Mouse (Mus musculus) myocyte (in vitro differentiated cells): ENCODE measurements around the gene Spata31d1d. TPM values are rescaled to one million over a fixed set of nuclear protein-coding genes. Genes with fewer than 3 reads are reported as not detected.
"Not testable (repeated sequence)": the region's sequence is repeated elsewhere in the genome, so short reads cannot be mapped to it uniquely, and the experiment has no call there.

Experiments
- H3K27me3 ChIP-seq: one replicate; pipeline ENCODE4 v1.6.1; 2011; ENCODE audit not compliant: control insufficient read depth, insufficient read depth, insufficient read length
- H3K36me3 ChIP-seq: one replicate; pipeline ENCODE4 v1.6.1; 2011; ENCODE audit not compliant: control insufficient read depth, insufficient read depth
- H3K4me2 ChIP-seq: one replicate; pipeline ENCODE4 v1.6.1; 2011; ENCODE audit warnings: low read depth, control low read depth
- H3K4me3 ChIP-seq: one replicate; pipeline ENCODE4 v1.5.1; 2011; ENCODE audit warnings: mild to moderate bottlenecking, control low read depth, moderate library complexity
- H3K79me2 ChIP-seq: one replicate; pipeline ENCODE4 v1.6.1; 2011; ENCODE audit not compliant: control insufficient read depth, insufficient read depth
- H3ac ChIP-seq: one replicate; pipeline ENCODE4 v1.6.1; 2011; ENCODE audit not compliant: control insufficient read depth, insufficient read length
- CEBPB ChIP-seq: IDR thresholded peaks from 2 replicates; pipeline ENCODE4 v1.6.1; 2011; ENCODE audit warnings: mild to moderate bottlenecking, moderate library complexity; ENCODE audit not compliant: poor library complexity, insufficient read depth, severe bottlenecking
- E2F4 ChIP-seq: IDR thresholded peaks from one replicate; pipeline ENCODE4 v1.6.1; 2011; ENCODE audit warnings: mild to moderate bottlenecking, control low read depth, moderate library complexity; ENCODE audit not compliant: insufficient read depth
- MAX ChIP-seq: IDR thresholded peaks from one replicate; pipeline ENCODE4 v1.6.1; 2011; ENCODE audit warnings: low read depth, mild to moderate bottlenecking, control low read depth
- MYOD1 ChIP-seq, 3 experiments: IDR thresholded peaks; one replicate each; pipeline ENCODE4 v1.6.1; 2011; ENCODE audit warnings: control low read depth in 2 of 3, low read depth in 2 of 3, mild to moderate bottlenecking in 2 of 3, moderate library complexity in 1 of 3; ENCODE audit not compliant: insufficient read length in 2 of 3, control insufficient read depth in 1 of 3
- MYOG ChIP-seq, 3 experiments: IDR thresholded peaks; one replicate each; pipeline ENCODE4 v1.6.1; 2011; ENCODE audit warnings: control low read depth in 2 of 3, low read depth in 2 of 3, mild to moderate bottlenecking in 2 of 3; ENCODE audit not compliant: insufficient read length in 2 of 3, control insufficient read depth in 1 of 3, insufficient read depth in 1 of 3
- POLR2A ChIP-seq: IDR thresholded peaks from one replicate; pipeline ENCODE4 v1.6.1; 2011; ENCODE audit warnings: low read depth, mild to moderate bottlenecking, control low read depth, moderate library complexity; ENCODE audit not compliant: insufficient read length
- POLR2AphosphoS2 ChIP-seq: IDR thresholded peaks from one replicate; pipeline ENCODE4 v1.6.1; 2011; ENCODE audit warnings: low read depth, control low read depth; ENCODE audit not compliant: insufficient read length
- REST ChIP-seq: IDR thresholded peaks from one replicate; pipeline ENCODE4 v1.6.1; 2011; ENCODE audit warnings: mild to moderate bottlenecking, control low read depth, moderate library complexity; ENCODE audit not compliant: insufficient read depth, insufficient read length
- SRF ChIP-seq: IDR thresholded peaks from one replicate; pipeline ENCODE4 v1.6.1; 2011; ENCODE audit warnings: low read depth; ENCODE audit not compliant: control insufficient read depth, insufficient read length
- TCF12 ChIP-seq: IDR thresholded peaks from one replicate; pipeline ENCODE4 v1.6.1; 2011; ENCODE audit warnings: mild to moderate bottlenecking, control low read depth; ENCODE audit not compliant: poor library complexity, insufficient read depth, severe bottlenecking
- TCF3 ChIP-seq: IDR thresholded peaks from one replicate; pipeline ENCODE4 v1.6.1; 2011; ENCODE audit warnings: low read depth, control low read depth; ENCODE audit not compliant: insufficient read length
- USF1 ChIP-seq: IDR thresholded peaks from one replicate; pipeline ENCODE4 v1.6.1; 2011; ENCODE audit warnings: low read depth, mild to moderate bottlenecking, control low read depth, moderate library complexity
- polyA plus RNA-seq: library from polyadenylated mRNA; unstranded; fragments of >200 nt; fragmentation: generic; extraction: Trizol; gene quantifications from one replicate; pipeline ENCODE4 v1.2.1, GENCODE M21; 2012; ENCODE audit warnings: missing spikeins

Spata31d1d gene
- polyA plus RNA-seq, 1 experiment: not detected

DNA sequence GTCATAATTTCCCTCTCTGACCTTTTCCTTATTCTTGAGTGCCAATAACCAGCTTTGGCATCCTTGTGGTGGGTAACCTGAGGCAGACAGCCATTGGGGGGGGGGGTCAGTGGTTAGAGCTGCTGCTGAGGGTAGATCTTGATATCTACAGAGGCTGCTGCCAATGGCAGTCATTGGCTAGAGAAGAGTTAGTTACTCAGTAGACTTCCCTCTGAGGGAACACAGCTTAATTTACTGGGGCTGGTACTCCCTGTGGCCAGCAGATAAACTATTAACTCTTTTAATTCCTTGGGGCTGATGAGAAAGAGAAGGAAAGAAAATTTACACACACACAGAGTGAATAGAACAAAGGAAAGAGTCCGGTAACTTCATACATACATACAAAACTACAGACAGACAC lies 12.1 kb downstream of the Spata31d1d start:
- Histone ChIP-seq H3K4me2 (no peak overlapping the region), H3K4me3 (no peak overlapping the region), H3K36me3 (no peaks in the 10 kb centered on the region), H3ac (no peak overlapping the region), H3K79me2 (no peaks in the 10 kb centered on the region), H3K27me3 (peaks cover 53% of the 10 kb centered on the region)
- TF ChIP-seq USF1 (no peak), POLR2A (no peak), MYOD1 (IDR thresholded peaks at IDR 0.05; ENCODE audit: control insufficient read depth in 1 of 3, insufficient read length in 2 of 3, low read depth in 2 of 3) (no peak), MYOG (IDR thresholded peaks at IDR 0.05; ENCODE audit: control insufficient read depth in 1 of 3, insufficient read depth in 1 of 3, insufficient read length in 2 of 3, low read depth in 2 of 3) (no peak), TCF12 (no peak), CEBPB (no peak), REST (no peak), SRF (no peak), E2F4 (no peak), POLR2AphosphoS2 (no peak), TCF3 (no peak), MAX (no peak)

DNA sequence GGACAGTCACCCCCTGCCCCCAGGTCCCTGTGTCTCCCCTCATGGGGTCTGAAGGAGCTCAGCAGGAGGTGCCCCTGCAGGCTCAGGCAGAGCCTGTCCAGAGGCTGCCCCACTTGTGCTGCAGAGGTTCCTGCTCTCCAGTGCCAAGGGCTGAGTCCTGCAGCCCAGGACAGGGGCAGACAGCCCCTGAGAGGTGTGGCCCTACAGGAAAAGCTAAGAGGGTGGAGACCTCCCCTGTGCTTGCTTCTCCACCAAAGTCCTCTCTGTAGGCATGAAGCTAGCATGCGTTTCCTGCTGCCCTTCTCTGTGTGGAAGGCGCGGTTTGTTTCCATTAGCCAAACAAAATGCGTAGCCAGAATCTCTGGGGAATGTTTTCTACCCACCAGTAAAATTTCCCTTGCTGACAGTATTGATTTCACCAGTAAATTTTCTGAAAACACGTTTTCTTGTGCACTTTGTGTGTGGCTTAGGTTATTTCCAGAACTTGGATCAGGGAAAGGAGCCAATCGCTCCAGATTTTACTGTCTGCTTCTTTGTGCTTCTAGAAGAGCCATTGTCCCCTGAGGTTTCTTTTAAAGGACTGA lies 12.6 kb downstream of the Spata31d1d start:
- H3ac ChIP-seq, H3K4me2 ChIP-seq, H3K79me2 ChIP-seq, H3K4me3 ChIP-seq, H3K36me3 ChIP-seq: not testable (repeated sequence)
- H3K27me3 ChIP-seq: peaks cover 51% of the 10 kb centered on the region

DNA sequence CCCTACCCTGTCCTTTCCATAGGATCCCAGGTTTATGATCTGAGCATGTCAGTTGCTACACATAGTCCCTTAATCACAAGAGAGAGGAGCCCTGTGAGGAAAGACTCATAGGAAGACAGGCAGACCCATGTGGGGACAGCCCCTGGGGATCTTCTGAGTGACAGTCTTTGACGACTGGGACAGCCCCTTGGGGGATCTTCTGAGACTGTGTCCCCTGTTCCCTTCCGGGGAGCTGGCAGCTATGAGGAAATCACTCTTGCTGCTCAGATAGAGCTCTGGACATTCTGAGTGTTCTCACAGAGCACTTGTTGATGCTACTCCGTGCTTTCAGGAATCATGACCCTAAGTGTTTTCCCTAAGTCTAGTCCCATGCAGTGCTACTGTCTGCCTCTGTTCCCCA lies 17.8 kb downstream of the Spata31d1d start:
- H3ac ChIP-seq: no peak overlapping the region
- no peaks in the 10 kb centered on the region for H3K79me2 ChIP-seq

DNA sequence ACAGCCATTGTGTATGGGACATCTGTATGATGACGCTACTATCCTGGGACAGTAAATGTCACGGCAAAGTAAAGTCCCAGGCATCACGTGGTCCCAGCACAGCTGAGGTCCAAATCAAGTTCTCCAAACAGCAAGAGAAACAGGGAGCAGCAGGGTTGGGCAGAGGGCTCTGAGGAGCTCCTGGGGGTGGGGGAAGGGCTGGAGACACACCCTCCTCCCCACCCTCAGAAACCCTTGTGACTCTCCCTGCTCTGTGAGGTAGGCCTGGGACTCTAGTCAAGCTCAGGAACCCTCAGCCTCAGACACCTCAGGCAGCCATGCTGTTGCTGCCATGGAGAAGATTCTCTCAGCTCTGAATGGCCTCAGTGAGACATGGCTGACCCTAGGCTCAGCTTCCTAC lies 19.6 kb downstream of the Spata31d1d start, which contains the start of gene Spata31d1b:
Gene Spata31d1b, plus strand, starts transcription at position 301 of the 400 bp plus-strand sequence.
- H3K27me3 ChIP-seq: peaks cover 40% of the 10 kb centered on the region
- not testable (repeated sequence) for H3ac ChIP-seq, H3K79me2 ChIP-seq, H3K4me3 ChIP-seq, H3K4me2 ChIP-seq, H3K36me3 ChIP-seq

More for the DNA sequence above, 17.8 kb downstream of the Spata31d1d start:
- TF ChIP-seq TCF12: no peak
- TF ChIP-seq USF1: no peak
- TF ChIP-seq CEBPB: no peak
- TF ChIP-seq E2F4: no peak
- TF ChIP-seq MYOG (IDR thresholded peaks at IDR 0.05; ENCODE audit: control insufficient read depth in 1 of 3, insufficient read depth in 1 of 3, insufficient read length in 2 of 3, low read depth in 2 of 3): no peak
- TF ChIP-seq REST: no peak
- TF ChIP-seq MYOD1 (IDR thresholded peaks at IDR 0.05; ENCODE audit: control insufficient read depth in 1 of 3, insufficient read length in 2 of 3, low read depth in 2 of 3): no peak
- no peak for TF ChIP-seq TCF3
- no peak for TF ChIP-seq POLR2A
- no peak for TF ChIP-seq SRF
- no peak for TF ChIP-seq MAX
- no peak for TF ChIP-seq POLR2AphosphoS2
- Histone ChIP-seq H3K36me3 (no peaks in the 10 kb centered on the region), H3K4me2 (no peak overlapping the region), H3K4me3 (no peak overlapping the region), H3K27me3 (peaks cover 44% of the 10 kb centered on the region)

DNA sequence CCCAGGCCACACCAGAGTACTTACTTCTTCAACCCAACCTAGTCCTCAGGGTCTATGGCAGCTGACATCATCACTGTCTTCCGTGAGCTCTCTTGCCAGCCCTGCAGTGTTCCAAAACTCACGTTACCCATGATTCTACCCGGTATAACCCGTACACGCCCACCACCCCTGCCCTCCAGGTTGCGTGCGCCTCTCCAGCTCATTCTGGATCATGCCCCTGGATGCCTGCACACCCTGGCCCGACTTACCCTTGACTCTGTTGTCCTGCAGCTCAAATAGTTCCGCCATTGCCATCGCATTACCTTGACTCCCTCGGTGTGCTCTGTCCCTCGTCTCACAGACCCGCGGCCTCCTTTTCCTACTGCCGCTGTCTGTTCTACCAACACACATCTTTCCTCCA lies 21.3 kb downstream of the Spata31d1d start, which contains the start of gene Spata31d1a:
Gene Spata31d1a, minus strand, starts transcription at position 101 of the 400 bp plus-strand sequence.
- no peak within 1 kb of the TSS for H3K4me2 ChIP-seq
- no peak for TF ChIP-seq USF1
- TF ChIP-seq MYOG (IDR thresholded peaks at IDR 0.05; ENCODE audit: control insufficient read depth in 1 of 3, insufficient read depth in 1 of 3, insufficient read length in 2 of 3, low read depth in 2 of 3): no peak
- TF ChIP-seq E2F4: no peak
- TF ChIP-seq MYOD1 (IDR thresholded peaks at IDR 0.05; ENCODE audit: control insufficient read depth in 1 of 3, insufficient read length in 2 of 3, low read depth in 2 of 3): no peak
- no peak for TF ChIP-seq TCF12
- no peak for TF ChIP-seq POLR2AphosphoS2
- TF ChIP-seq SRF: no peak
- TF ChIP-seq TCF3: no peak
- TF ChIP-seq CEBPB: no peak
- no peak for TF ChIP-seq REST
- no peak for TF ChIP-seq POLR2A
- TF ChIP-seq MAX: no peak

DNA sequence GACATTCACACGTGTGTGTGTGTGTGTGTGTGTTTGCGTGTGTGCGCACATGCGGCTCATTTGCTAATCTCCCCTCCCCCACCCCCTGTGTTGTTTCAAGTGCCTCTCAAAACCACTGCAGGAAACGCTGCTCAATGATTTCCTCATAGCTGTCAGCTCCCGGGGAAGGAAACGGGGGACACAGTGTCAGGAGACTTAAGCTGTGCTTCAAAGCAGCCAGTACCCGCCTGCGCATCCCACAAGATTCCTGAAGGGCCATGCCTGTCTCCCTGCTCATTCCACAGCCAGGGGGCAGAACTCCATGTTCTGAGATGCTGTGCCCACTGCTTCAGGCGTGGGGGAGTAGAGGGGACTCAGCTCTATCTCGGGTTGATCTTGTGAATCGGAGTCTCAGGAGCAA lies 27.0 kb downstream of the Spata31d1d start:
- no peaks in the 10 kb centered on the region for H3K36me3 ChIP-seq
- H3K79me2 ChIP-seq: no peaks in the 10 kb centered on the region
- H3K27me3 ChIP-seq: peaks cover 38% of the 10 kb centered on the region
- H3K4me2 ChIP-seq: no peak overlapping the region
- TF ChIP-seq TCF12 (no peak), CEBPB (no peak), REST (no peak), USF1 (no peak), MAX (no peak), TCF3 (no peak), POLR2A (no peak), MYOG (IDR thresholded peaks at IDR 0.05; ENCODE audit: control insufficient read depth in 1 of 3, insufficient read depth in 1 of 3, insufficient read length in 2 of 3, low read depth in 2 of 3) (no peak), SRF (no peak), E2F4 (no peak), MYOD1 (IDR thresholded peaks at IDR 0.05; ENCODE audit: control insufficient read depth in 1 of 3, insufficient read length in 2 of 3, low read depth in 2 of 3) (no peak), POLR2AphosphoS2 (no peak)
- H3ac ChIP-seq: no peak overlapping the region
- no peak overlapping the region for H3K4me3 ChIP-seq

More for the DNA sequence above, 21.3 kb downstream of the Spata31d1d start, which contains the start of gene Spata31d1a:
- Histone ChIP-seq H3K4me3 (no peak within 1 kb of the TSS), H3K36me3 (no peaks in the 10 kb centered on the region), H3K79me2 (no peaks in the 10 kb centered on the region), H3K27me3 (peaks cover 29% of the 10 kb centered on the region), H3ac (no peak within 1 kb of the TSS)
